Comparison of ENCODE assay signal across 9 mouse cellular contexts in genomic region chr14:11553273-11553665, GRCm38 (mm10). TPM values are rescaled to one million over a fixed set of nuclear protein-coding genes. Genes with fewer than 3 reads are reported as not detected.
DNase-seq lines count a peak whose midpoint lies in the region; ATAC-seq and TF ChIP-seq lines count a peak whose summit lies in the region.
"Had no signal": no experiment of that assay in that cellular context is flagged by ENCODE, and none has a peak within 500 bp of the region (broad histone marks: within the 10 kb centered on the region; RNA-seq: fewer than 3 reads in every experiment).

Gene Ptprg, plus strand, starts transcription at chr14:11553532.

- DNase-seq in kidney, postnatal 10 days = peak; percentile 93
- DNase-seq in testis, postnatal 14 days (ENCODE audit: low spot score) = peak; percentile 80

- H3K9ac ChIP-seq in forebrain, embryonic 13.5 days = peak within 1 kb of the TSS; percentile 79
- H3K9ac ChIP-seq in heart, embryonic 14.5 days (ENCODE audit: low read length) = peak within 1 kb of the TSS; percentile 93
- peak within 1 kb of the TSS; percentile 90 for H3K9ac ChIP-seq in limb, embryonic 15.5 days

- TF ChIP-seq POLR2A in myocyte (IDR thresholded peaks at IDR 0.05; ENCODE audit: insufficient read length, low read depth) = peak; percentile 70

- peak within 1 kb of the TSS; percentile 79 for H3K4me2 ChIP-seq in forebrain, embryonic 13.5 days
- H3K4me2 ChIP-seq in heart, embryonic 14.5 days (ENCODE audit: low read length) = peak within 1 kb of the TSS; percentile 95
- peak within 1 kb of the TSS; percentile 91 for H3K4me2 ChIP-seq in limb, embryonic 15.5 days
- H3K4me2 ChIP-seq in myocyte (ENCODE audit: low read depth) = peak within 1 kb of the TSS; percentile 91

- peaks cover 47% of the 10 kb centered on the region for H3K4me1 ChIP-seq in E14TG2a.4 (replicated peaks; ENCODE audit: low read depth, low read length)
- H3K4me1 ChIP-seq in forebrain, embryonic 13.5 days = peaks cover 26% of the 10 kb centered on the region
- H3K4me1 ChIP-seq in heart, embryonic 14.5 days (ENCODE audit: control insufficient read depth in 2 of 2, insufficient read depth in 2 of 2, low read length in 2 of 2) = peaks cover 9 to 21% of the 10 kb centered on the region in 2 experiments
- H3K4me1 ChIP-seq in limb, embryonic 15.5 days = peaks cover 28% of the 10 kb centered on the region

- peak within 1 kb of the TSS; percentile 94 for H3K4me3 ChIP-seq in E14TG2a.4 (replicated peaks; ENCODE audit: low read length)
- peak within 1 kb of the TSS; percentile 76 for H3K4me3 ChIP-seq in forebrain, embryonic 13.5 days
- peak within 1 kb of the TSS; percentile 72 to 93 for H3K4me3 ChIP-seq in heart, embryonic 14.5 days (ENCODE audit: control insufficient read depth in 1 of 2, insufficient read depth in 1 of 2, low read depth in 1 of 2, low read length in 2 of 2)
- H3K4me3 ChIP-seq in limb, embryonic 15.5 days = peak within 1 kb of the TSS; percentile 87
- H3K4me3 ChIP-seq in myocyte = peak within 1 kb of the TSS; percentile 86

- ATAC-seq in cerebellum, adult (ENCODE audit: insufficient number of reproducible peaks, low FRiP score, low TSS enrichment) = peak; percentile 69
- ATAC-seq in forebrain, embryonic 13.5 days = peak; percentile 89
- peak; percentile 86 for ATAC-seq in heart, embryonic 14.5 days (ENCODE audit: insufficient number of reproducible peaks, insufficient read depth, low FRiP score, low read depth)
- peak; percentile 87 for ATAC-seq in limb, embryonic 15.5 days (ENCODE audit: insufficient number of reproducible peaks, low FRiP score, low TSS enrichment, low read depth)

- H3K79me2 ChIP-seq in myocyte (ENCODE audit: control insufficient read depth, insufficient read depth) = peaks cover 25% of the 10 kb centered on the region

- H3K27me3 ChIP-seq in E14TG2a.4 (ENCODE audit: insufficient read depth, low read length) (peaks cover 35% of the 10 kb centered on the region), myocyte (ENCODE audit: control insufficient read depth, insufficient read depth, insufficient read length) (no peaks in the 10 kb centered on the region)
- no peaks in the 10 kb centered on the region; the same call in 1 of the 2 replicates for H3K27me3 ChIP-seq in forebrain, embryonic 13.5 days
- no peaks in the 10 kb centered on the region for H3K27me3 ChIP-seq in heart, embryonic 14.5 days (ENCODE audit: control insufficient read depth, insufficient read depth, low read length)
- no peaks in the 10 kb centered on the region for H3K27me3 ChIP-seq in limb, embryonic 15.5 days

- under 1% methylated on average over 40 of the region's 40 CpGs for WGBS in forebrain, embryonic 13.5 days
- WGBS in heart, embryonic 14.5 days = under 1% methylated on average over 40 of the region's 40 CpGs
- WGBS in limb, embryonic 15.5 days = under 1% methylated on average over 40 of the region's 40 CpGs

- TF ChIP-seq CTCF in E14TG2a.4 (conservative IDR thresholded peaks at IDR 0.05; ENCODE audit: low read length) = no peak

- H3K27ac ChIP-seq in forebrain, embryonic 13.5 days = peak within 1 kb of the TSS; percentile 97
- peak within 1 kb of the TSS; percentile 93 to 98 for H3K27ac ChIP-seq in heart, embryonic 14.5 days (replicated peaks in 1 of 2; ENCODE audit: control insufficient read depth in 1 of 2, insufficient read depth in 1 of 2, low read depth in 2 of 2, low read length in 2 of 2)
- peak within 1 kb of the TSS; percentile 99 for H3K27ac ChIP-seq in limb, embryonic 15.5 days

- no peaks in the 10 kb centered on the region for H3K9me3 ChIP-seq in E14TG2a.4 (ENCODE audit: low read length)
- H3K9me3 ChIP-seq in forebrain, embryonic 13.5 days (replicated peaks) = no peaks in the 10 kb centered on the region
- no peaks in the 10 kb centered on the region for H3K9me3 ChIP-seq in heart, embryonic 14.5 days (ENCODE audit: control insufficient read depth, low read length)
- no peaks in the 10 kb centered on the region for H3K9me3 ChIP-seq in limb, embryonic 15.5 days

- H3ac ChIP-seq in myocyte (ENCODE audit: control insufficient read depth, insufficient read length) = peak within 1 kb of the TSS; percentile 64

- H3K36me3 ChIP-seq in E14TG2a.4 (ENCODE audit: insufficient read depth, low read length) = 0 out of 2 replicates have a peak, but pooled peaks cover 4% of the 10 kb centered on the region
- no peaks in the 10 kb centered on the region for H3K36me3 ChIP-seq in forebrain, embryonic 13.5 days (ENCODE audit: poor library complexity, severe bottlenecking)
- no peaks in the 10 kb centered on the region for H3K36me3 ChIP-seq in heart, embryonic 14.5 days (ENCODE audit: control insufficient read depth, insufficient read depth, low read length)
- no peaks in the 10 kb centered on the region for H3K36me3 ChIP-seq in limb, embryonic 15.5 days
- H3K36me3 ChIP-seq in myocyte (ENCODE audit: control insufficient read depth, insufficient read depth) = no peaks in the 10 kb centered on the region
- H3K36me3 ChIP-seq: G1E had no signal

TF ChIP-seq in myocyte, 11 proteins besides CTCF, POLR2A, EP300 and RAD21:
- TF ChIP-seq REST (IDR thresholded peaks at IDR 0.05; ENCODE audit: insufficient read depth, insufficient read length) = no peak
- peak; percentile 75 for TF ChIP-seq POLR2AphosphoS2 (IDR thresholded peaks at IDR 0.05; ENCODE audit: insufficient read length, low read depth)

RNA-seq across cellular contexts. Expression of gene Ptprg, which starts in this region (rescaled TPM):
- polyA plus RNA-seq in forebrain, embryonic 13.5 days (2015; fragmentation: Nextera tagmentation; extraction: Ambion mirVana) = 32.8 and 35.8 TPM in 2 replicates
- 15.8 and 17.8 TPM in 2 replicates for polyA plus RNA-seq in heart, embryonic 14.5 days (2014; fragmentation: Nextera tagmentation; extraction: Ambion mirVana)
- 23.6 and 27.3 TPM in 2 replicates for polyA plus RNA-seq in limb, embryonic 15.5 days (2015; fragmentation: Nextera tagmentation; extraction: Ambion mirVana)
- polyA plus RNA-seq in myocyte (2012; fragmentation: generic; extraction: Trizol) = 14.4 TPM
- polyA plus RNA-seq: G1E had no signal

Comparison
In these comparisons a context has a peak if more than half of its experiments do, and no peak if none do; other contexts are left out.
1. Peak in every context shown above with its lines: DNase-seq, ATAC-seq, H3K4me3 ChIP-seq and H3K27ac ChIP-seq.